Mouse (Mus musculus): ENCODE results near the gene Man1c1.

The Man1c1 gene

GRCm38 (mm10) chr4:134525806-134526205 is 178.3 kb downstream of the Man1c1 start:
- in situ Hi-C loops (cut with MboI, MseI) = loop anchor here in 1 of 2 experiments (25.0 kb wide), 1 partner anchor 1486 kb away; the partner anchor contains the start of gene Eloa

DNA sequence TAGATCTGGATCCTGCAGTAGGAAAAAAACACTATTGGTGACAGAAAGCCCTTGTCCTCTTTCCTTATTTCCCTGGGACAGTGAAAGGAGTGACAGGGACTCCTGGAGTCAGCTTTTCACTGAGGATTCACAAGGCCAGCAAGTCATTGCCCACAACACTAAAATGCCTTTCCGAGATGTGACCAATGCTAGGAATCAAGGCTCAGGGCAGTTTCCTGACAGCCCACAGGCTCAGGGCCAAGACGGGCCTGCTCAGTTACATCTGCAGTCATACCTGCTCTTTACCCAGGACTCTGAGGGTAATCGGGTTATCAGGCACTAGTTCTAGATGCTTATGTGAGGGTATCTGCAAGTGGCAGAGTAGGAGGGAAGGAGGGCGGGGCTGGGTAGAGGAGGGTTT is 180.6 kb downstream of the Man1c1 start:
- in situ Hi-C loops (cut with MboI, MseI) = no loop called here

DNA sequence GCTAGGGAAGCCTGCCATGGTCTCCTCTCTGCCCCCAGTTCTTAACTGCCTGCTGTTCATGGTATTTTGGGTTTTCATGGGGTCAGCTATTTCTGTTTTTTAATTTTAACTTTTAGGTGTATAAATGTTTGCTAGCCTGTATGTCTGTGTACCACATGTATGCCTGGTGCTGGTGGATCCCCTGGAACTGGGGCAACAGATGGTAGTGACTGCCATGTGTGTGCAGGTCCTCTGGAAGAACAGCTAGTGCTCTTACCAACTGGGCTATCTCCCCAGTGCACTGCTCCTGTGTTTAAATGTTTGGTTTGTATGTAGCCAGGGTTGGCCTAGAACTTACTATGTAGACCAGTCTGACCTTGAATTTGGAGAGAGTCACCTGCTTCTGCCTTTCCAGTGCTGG is 184.8 kb downstream of the Man1c1 start:
- in situ Hi-C loops (cut with MboI, MseI) = no loop called here

GRCm38 (mm10) chr4:134518541-134518940 is 185.5 kb downstream of the Man1c1 start:
- in situ Hi-C loops (cut with MboI, MseI) = no loop called here

DNA sequence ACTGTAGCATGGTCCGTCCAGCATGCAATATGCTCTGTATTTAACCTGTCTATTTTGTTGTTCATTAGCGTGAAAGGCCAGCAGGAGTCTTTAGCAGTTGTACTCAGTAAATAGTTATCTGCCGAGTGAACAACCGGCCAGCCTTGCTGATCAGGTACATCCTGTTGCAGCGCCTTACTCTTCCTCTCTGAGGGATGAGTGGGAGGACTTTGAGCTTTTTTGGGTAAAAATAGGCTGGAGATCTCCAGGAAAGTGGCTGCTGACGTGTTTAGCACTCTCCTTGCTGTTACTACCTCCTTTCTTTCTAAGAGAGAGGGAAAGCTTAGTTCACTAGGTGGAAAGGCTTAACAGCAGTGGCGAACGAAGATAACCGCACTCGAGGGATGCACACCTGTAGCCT is 186.4 kb downstream of the Man1c1 start:
- in situ Hi-C loops (cut with MboI, MseI) = no loop called here

DNA sequence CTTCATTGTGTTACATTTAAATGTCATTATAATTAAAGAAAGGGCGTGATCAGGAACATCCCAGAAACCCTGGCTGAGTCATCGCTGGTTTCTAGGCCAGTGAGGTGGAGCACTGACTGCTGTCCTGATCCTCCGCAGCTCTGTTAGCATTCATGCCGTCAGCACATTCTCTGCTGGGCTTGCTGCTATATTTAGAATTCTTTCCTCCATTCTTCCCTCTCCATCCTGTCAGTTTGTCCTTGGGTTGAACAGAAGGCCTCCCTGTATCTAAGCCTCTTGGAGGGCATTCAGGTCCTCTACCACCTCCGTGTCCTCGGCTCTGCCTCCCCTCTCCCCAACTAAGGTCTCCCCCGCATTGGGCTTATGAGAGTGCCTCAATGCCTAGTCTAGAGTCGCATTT is 187.1 kb downstream of the Man1c1 start:
- in situ Hi-C loops (cut with MboI, MseI) = no loop called here

DNA sequence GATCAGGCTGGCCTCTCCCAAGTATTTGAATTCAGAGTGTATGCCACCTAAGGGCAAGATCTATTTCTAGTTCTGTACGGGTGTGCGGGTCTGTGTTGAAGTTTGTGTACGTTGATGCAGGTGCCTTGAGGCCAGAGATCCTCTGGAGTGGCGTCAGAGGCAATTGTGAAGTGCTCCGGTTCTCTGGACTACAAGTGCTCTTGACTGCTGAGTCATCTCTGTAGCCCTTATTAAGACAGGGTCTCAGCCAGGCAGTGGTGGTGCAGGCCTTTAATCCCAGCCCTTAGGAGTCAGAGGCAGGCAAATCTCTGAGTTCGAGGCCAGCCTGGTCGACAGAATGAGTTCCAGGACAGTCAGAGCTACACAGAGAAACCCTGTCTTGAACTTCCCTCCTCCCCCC is 188.5 kb downstream of the Man1c1 start:
- in situ Hi-C loops (cut with MboI, MseI) = no loop called here

DNA sequence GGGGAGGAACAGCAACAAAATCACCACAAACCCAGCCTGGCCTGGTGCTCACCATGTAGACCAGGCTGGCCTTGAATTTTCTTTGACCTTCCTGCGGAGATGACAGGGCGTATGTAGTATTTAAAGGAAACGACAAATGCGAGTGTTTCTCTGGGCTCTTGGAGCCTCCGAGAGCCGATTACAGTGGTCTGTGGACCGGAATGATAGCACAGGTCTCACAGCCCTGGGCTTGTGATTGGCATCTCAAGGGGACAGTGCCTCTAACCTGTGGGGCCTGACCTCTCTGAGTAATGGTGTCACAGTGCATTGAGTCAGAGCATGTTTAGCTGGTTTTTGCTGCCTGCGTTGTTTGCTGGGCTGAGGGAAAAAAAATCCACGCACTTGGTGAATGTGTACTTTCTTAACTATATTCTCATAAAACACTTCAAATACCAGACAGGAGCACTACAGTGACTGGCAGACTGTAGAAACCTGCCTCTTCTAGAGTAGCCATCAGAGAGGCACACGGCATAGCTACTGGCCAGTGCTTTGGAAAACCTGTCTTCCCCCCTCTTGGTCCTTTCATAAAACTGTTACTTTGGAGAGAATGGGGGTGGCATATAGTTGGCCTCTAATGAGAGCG is 189.7 kb downstream of the Man1c1 start:
- in situ Hi-C loops (cut with MboI, MseI) = no loop called here

DNA sequence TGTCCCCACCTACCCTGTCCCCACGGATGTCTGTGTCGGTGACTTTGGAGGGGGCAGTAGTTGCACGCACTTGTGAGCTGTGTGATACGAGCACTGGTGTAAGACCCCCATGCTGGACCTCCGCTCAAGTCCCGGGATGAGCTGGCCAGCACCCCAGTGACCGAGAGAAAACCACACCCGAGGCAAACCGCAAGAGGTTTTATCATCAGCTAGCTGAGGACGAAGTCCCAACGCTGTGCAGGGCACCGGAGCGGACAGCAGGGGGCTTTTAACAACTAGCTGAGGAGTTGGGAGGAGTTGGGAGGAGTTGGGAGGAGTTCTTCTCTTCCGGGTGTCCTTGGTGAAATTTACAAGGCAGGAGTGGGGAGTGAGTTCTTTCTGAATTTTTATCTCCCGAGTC is 191.3 kb downstream of the Man1c1 start:
- in situ Hi-C loops (cut with MboI, MseI) = no loop called here

DNA sequence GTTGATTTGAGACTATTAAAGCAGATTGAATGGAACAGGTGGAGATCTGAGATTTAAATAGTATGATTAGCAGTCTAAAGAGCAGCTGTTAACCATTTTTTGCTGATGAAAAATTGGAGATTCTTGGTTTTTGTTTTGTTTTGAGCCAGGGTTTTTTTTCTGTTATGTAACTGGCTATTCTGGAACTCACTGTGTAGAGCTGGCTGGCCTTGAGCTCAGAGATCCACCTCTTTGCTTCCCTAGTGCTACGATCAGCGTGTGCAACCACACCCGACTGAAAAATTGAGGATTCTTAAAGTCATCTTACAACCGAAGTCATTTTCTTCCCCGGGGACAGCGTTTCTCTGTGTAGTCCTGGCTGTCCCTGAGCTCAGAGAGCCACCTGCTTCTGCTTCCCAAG is 192.4 kb downstream of the Man1c1 start:
- in situ Hi-C loops (cut with MboI, MseI) = no loop called here
